Mouse (Mus musculus) heart, embryonic 11.5 days (tissue): ENCODE measurements around the gene Pdia4. TPM values are rescaled to one million over a fixed set of nuclear protein-coding genes. Genes with fewer than 3 reads are reported as not detected.
A peak's percentile ranks its signal among the peaks of the same experiment; 100 is the strongest.
"Not testable (repeated sequence)": the region's sequence is repeated elsewhere in the genome, so short reads cannot be mapped to it uniquely, and the experiment has no call there.

Experiments used
- ATAC-seq: fragments of 200-750 bp; cut with Nextera tagmentation; replicated peaks from 2 replicates; pipeline ENCODE4 v1.8.0; 2017; ENCODE audit warnings: moderate library complexity; ENCODE audit not compliant: insufficient number of reproducible peaks, low FRiP score, low TSS enrichment
- H3K27ac ChIP-seq: fragments of 300-500 bp; sonication (generic); 2 replicates; pipeline ENCODE4 v1.5.1; 2014; ENCODE audit warnings: mild to moderate bottlenecking, low read depth, low read length
- H3K27me3 ChIP-seq: fragments of 300-500 bp; sonication (generic); 2 replicates; pipeline ENCODE4 v1.6.1; 2014; ENCODE audit warnings: mild to moderate bottlenecking, low read length, mixed read lengths; ENCODE audit not compliant: control insufficient read depth, insufficient read depth
- H3K36me3 ChIP-seq: fragments of 300-500 bp; sonication (generic); 2 replicates; pipeline ENCODE4 v1.6.1; 2014; ENCODE audit warnings: mild to moderate bottlenecking, low read length, moderate library complexity, mixed read lengths; ENCODE audit not compliant: control insufficient read depth, insufficient read depth
- H3K4me1 ChIP-seq: fragments of 300-500 bp; sonication (generic); 2 replicates; pipeline ENCODE4 v1.6.1; 2014; ENCODE audit warnings: low read length; ENCODE audit not compliant: control insufficient read depth, insufficient read depth
- H3K4me2 ChIP-seq: fragments of 300-500 bp; sonication (generic); 2 replicates; pipeline ENCODE4 v1.6.1; 2014; ENCODE audit warnings: mild to moderate bottlenecking, moderate library complexity
- H3K4me3 ChIP-seq: fragments of 300-500 bp; sonication (generic); 2 replicates; pipeline ENCODE4 v1.5.1; 2014; ENCODE audit warnings: low read depth, low read length
- H3K9ac ChIP-seq: fragments of 300-500 bp; sonication (generic); 2 replicates; pipeline ENCODE4 v1.6.1; 2014; ENCODE audit warnings: mild to moderate bottlenecking, low read depth, low read length, moderate library complexity
- H3K9me3 ChIP-seq: fragments of 300-500 bp; sonication (generic); replicated peaks from 2 replicates; pipeline ENCODE4 v1.6.1; 2016; ENCODE audit warnings: low read length; ENCODE audit not compliant: control insufficient read depth
- WGBS: fragments of 180-500 bp; shearing (Covaris S2); extraction: QIAGEN DNeasy Blood & Tissue Kit; methylation state at CpG from one replicate; pipeline ENCODE4 v1.1.7; 2014; ENCODE audit not compliant: insufficient replicate concordance; 5-methylcytosine and 5-hydroxymethylcytosine counted together
- microRNA counts: library from miRNA; unstranded; fragments of <30 nt; microRNA quantifications from one replicate; lab custom pipeline; 2015
- microRNA-seq: library from miRNA; unstranded; fragments of <30 nt; microRNA quantifications from one replicate; pipeline ENCODE4, GENCODE M21; 2016; ENCODE audit warnings: borderline number of aligned reads
- polyA plus RNA-seq: library from polyadenylated mRNA; unstranded; fragments of >200 nt; fragmentation: Nextera tagmentation; extraction: Ambion mirVana; gene quantifications from 2 replicates; pipeline ENCODE4 v1.2.1, GENCODE M21; 2014

The Pdia4 gene
- polyA plus RNA-seq, 1 experiment from 2014 or later = 218 TPM

- H3K4me2 ChIP-seq, H3K27me3 ChIP-seq, H3K4me3 ChIP-seq, ATAC-seq, H3K27ac ChIP-seq, H3K36me3 ChIP-seq, H3K4me1 ChIP-seq, H3K9ac ChIP-seq, H3K9me3 ChIP-seq: not testable (repeated sequence)
- 61% methylated on average over 9 of the region's 10 CpGs for WGBS
These were observed 50.5 kb downstream of the Pdia4 start for GRCm38 (mm10) chr6:47762686-47763085.

- not testable (repeated sequence) for H3K4me3 ChIP-seq, ATAC-seq, H3K9ac ChIP-seq, H3K4me1 ChIP-seq, H3K27ac ChIP-seq, H3K9me3 ChIP-seq, H3K27me3 ChIP-seq, H3K4me2 ChIP-seq, H3K36me3 ChIP-seq
- WGBS = 69% methylated on average over 13 of the region's 16 CpGs
These were observed 53.8 kb downstream of the Pdia4 start for GRCm38 (mm10) chr6:47759406-47759805.

DNA sequence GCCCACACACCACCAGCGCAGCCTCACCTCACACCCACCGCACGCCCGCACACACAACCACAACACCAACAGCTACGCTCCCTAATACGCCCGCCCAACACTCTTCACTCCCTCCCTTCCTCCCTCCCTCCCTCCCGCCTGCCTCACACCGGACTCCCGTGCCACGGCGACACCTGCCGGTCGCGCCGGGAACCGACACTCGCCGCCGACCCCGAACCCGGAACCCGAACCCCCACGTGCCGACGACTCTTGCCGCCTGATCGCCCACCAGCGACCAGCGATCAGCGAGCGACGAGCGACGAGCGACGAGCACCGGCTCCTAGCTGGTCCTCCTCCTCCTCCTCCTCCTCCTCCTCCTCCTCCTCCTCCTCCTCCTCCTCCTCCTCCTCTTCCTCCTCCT, 55.4 kb downstream of the Pdia4 start:
- H3K9ac ChIP-seq, H3K4me1 ChIP-seq, H3K27me3 ChIP-seq, H3K4me2 ChIP-seq, H3K9me3 ChIP-seq, H3K4me3 ChIP-seq, H3K27ac ChIP-seq, H3K36me3 ChIP-seq, ATAC-seq: not testable (repeated sequence)
- 2% methylated on average over 16 of the region's 38 CpGs for WGBS

- H3K36me3 ChIP-seq, H3K9me3 ChIP-seq, H3K4me1 ChIP-seq, H3K4me2 ChIP-seq, H3K27ac ChIP-seq, H3K27me3 ChIP-seq, H3K4me3 ChIP-seq, ATAC-seq, H3K9ac ChIP-seq: not testable (repeated sequence)
- 9% methylated on average over 4 of the region's 22 CpGs for WGBS
These were observed 55.8 kb downstream of the Pdia4 start for GRCm38 (mm10) chr6:47757429-47757828.

DNA sequence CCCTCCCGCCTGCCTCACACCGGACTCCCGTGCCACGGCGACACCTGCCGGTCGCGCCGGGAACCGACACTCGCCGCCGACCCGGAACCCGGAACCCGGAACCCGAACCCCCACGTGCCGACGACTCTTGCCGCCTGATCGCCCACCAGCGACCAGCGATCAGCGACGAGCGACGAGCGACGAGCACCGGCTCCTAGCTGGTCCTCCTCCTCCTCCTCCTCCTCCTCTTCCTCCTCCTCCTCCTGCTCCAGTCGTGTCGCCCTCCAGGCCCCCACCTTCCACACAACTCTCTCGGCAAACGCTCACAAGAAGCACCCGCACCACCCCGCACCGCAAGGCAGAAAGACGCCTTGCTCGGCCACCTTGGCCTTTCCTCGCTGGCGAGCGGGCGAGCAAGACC, 60.1 kb downstream of the Pdia4 start:
- not testable (repeated sequence) for H3K9ac ChIP-seq, ATAC-seq, H3K27me3 ChIP-seq, H3K4me3 ChIP-seq, H3K27ac ChIP-seq, H3K4me1 ChIP-seq, H3K4me2 ChIP-seq, H3K36me3 ChIP-seq, H3K9me3 ChIP-seq
- WGBS = 1% methylated on average over 9 of the region's 44 CpGs

DNA sequence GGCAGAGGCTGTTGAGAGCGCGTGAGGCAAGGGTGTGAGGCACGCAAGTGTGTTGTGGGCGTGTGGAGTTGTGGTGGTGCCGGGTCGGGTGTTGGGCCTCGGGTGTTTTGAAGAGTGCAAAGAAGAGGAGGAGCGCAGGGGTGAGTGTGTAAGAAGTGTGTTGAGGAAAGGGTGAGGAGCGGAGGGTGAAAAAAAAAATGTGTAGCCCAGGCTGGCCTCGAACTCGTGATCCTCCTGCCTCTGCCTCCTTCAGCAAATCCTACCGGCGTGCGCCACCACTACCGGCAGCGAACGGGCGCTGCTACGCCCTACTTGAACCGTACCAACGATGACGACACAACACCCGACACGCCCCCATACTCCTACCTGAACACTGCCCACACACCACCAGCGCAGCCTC, 64.9 kb downstream of the Pdia4 start:
- Histone ChIP-seq H3K4me3 (peak overlapping the region; percentile 23; the same call in 1 of the 2 replicates), H3K4me2 (peak overlapping the region; percentile 40)
- H3K27me3 ChIP-seq, H3K36me3 ChIP-seq, H3K27ac ChIP-seq, H3K9me3 ChIP-seq, H3K4me1 ChIP-seq, H3K9ac ChIP-seq, ATAC-seq: not testable (repeated sequence)
- 7% methylated on average over 8 of the region's 25 CpGs for WGBS

DNA sequence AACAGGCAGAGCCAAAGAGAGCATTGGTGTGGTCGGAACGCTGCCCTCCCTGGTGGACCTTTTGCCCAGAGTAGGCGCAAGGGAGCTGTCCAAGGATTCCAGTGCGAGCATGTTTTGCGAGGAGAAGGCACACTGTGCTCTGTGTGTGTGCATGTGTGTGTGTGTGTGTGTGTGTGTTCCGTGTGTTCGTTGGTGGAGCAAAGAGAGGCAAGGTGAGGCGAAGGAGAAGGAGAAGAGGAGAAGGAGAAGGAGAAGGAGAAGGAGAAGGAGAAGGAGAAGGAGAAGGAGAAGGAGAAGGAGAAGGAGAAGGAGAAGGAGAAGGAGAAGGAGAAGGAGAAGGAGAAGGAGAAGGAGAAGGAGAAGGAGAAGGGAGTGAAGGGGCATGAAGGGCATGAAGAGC, 65.3 kb downstream of the Pdia4 start:
- 72% methylated on average over 3 of the region's 8 CpGs for WGBS
- not testable (repeated sequence) for H3K4me2 ChIP-seq, H3K4me3 ChIP-seq, H3K27ac ChIP-seq, H3K36me3 ChIP-seq, H3K9me3 ChIP-seq, H3K4me1 ChIP-seq, H3K9ac ChIP-seq, H3K27me3 ChIP-seq, ATAC-seq

MicroRNA genes within 50 kb of the gene (microRNA counts, 519-probe panel; counts per million panel counts)
- 32.2 counts per million for microRNA mmu-miR-704 (lab: Ali Mortazavi, UCI)

Small RNA genes lying within 50 kb of the gene (microRNA-seq; reads per million reads assigned to microRNA genes)
- 0.88 reads per million, percentile 11 among the genes with 10 or more reads in this experiment for gene Mir704

Other genes starting within 250 kb of the Pdia4 start
- gene Ezh2, start 218.1 kb downstream of the Pdia4 start, polyA plus RNA-seq = 60.2 and 66.7 TPM in 2 replicates
- gene Zfp786, start 17.4 kb upstream of the Pdia4 start, polyA plus RNA-seq = 1.1 and 1.7 TPM in 2 replicates
- 2.8 and 4.0 TPM in 2 replicates for gene Zfp398, start 22.2 kb upstream of the Pdia4 start, polyA plus RNA-seq
- gene Zfp282, start 63.8 kb upstream of the Pdia4 start, polyA plus RNA-seq = 6.0 and 6.8 TPM in 2 replicates
- gene Zfp212, start 107.0 kb upstream of the Pdia4 start, polyA plus RNA-seq = 6.9 and 7.7 TPM in 2 replicates
- 2.5 and 2.9 TPM in 2 replicates for gene Zfp956, start 140.0 kb upstream of the Pdia4 start, polyA plus RNA-seq
- gene Zfp777, start 235.5 kb upstream of the Pdia4 start, polyA plus RNA-seq = 3.5 and 4.2 TPM in 2 replicates